Mouse (Mus musculus) intestine, embryonic 14.5 days (tissue): ENCODE results near the gene Itsn2. TPM values are rescaled to one million over a fixed set of nuclear protein-coding genes. Genes with fewer than 3 reads are reported as not detected.

Experiments used
- ATAC-seq: fragments of 200-750 bp; cut with Nextera tagmentation; replicated peaks from 2 replicates; pipeline ENCODE4 v1.8.0; 2017; ENCODE audit warnings: low read depth, moderate number of reproducible peaks, moderate TSS enrichment, moderate library complexity; ENCODE audit not compliant: low FRiP score, low TSS enrichment
- DNase-seq: peaks from one replicate; pipeline ENCODE4 v3.0.0-alpha.2; 2018; ENCODE audit warnings: low spot score
- H3K27ac ChIP-seq: fragments of 300-500 bp; sonication (generic); 2 replicates; pipeline ENCODE4 v1.5.1; 2014; ENCODE audit warnings: low read depth, mild to moderate bottlenecking, control low read depth
- H3K27me3 ChIP-seq: fragments of 300-500 bp; sonication (generic); replicated peaks from 2 replicates; pipeline ENCODE4 v1.6.1; 2014; ENCODE audit warnings: low read length, control low read depth; ENCODE audit not compliant: control insufficient read depth, insufficient read depth
- H3K36me3 ChIP-seq: fragments of 300-500 bp; sonication (generic); 2 replicates; pipeline ENCODE4 v1.6.1; 2014; ENCODE audit warnings: low read length, control low read depth; ENCODE audit not compliant: control insufficient read depth, insufficient read depth
- H3K4me1 ChIP-seq: fragments of 300-500 bp; sonication (generic); replicated peaks from 2 replicates; pipeline ENCODE4 v1.6.1; 2014; ENCODE audit warnings: low read length, control low read depth, mixed read lengths; ENCODE audit not compliant: control insufficient read depth, insufficient read depth
- H3K4me2 ChIP-seq: fragments of 300-500 bp; sonication (generic); 2 replicates; pipeline ENCODE4 v1.6.1; 2014; ENCODE audit warnings: low read length
- H3K4me3 ChIP-seq: fragments of 300-500 bp; sonication (generic); 2 replicates; pipeline ENCODE4 v1.5.1; 2014; ENCODE audit warnings: low read depth, low read length, control low read depth, mixed read lengths
- H3K9ac ChIP-seq: fragments of 300-500 bp; sonication (generic); 2 replicates; pipeline ENCODE4 v1.6.1; 2014; ENCODE audit warnings: mild to moderate bottlenecking, low read length
- H3K9me3 ChIP-seq: fragments of 300-500 bp; sonication (generic); 2 replicates; pipeline ENCODE4 v1.6.1; 2016; ENCODE audit warnings: low read length, control low read depth; ENCODE audit not compliant: control insufficient read depth
- whole genome bisulfite sequencing: fragments of 180-500 bp; shearing (Covaris S2); extraction: QIAGEN DNeasy Blood & Tissue Kit; methylation state at CpG from one replicate; pipeline ENCODE4 v1.1.7; 2014; 5-methylcytosine and 5-hydroxymethylcytosine counted together
- polyA plus RNA-seq: library from polyadenylated mRNA; unstranded; fragments of >200 nt; fragmentation: Nextera tagmentation; extraction: Ambion mirVana; gene quantifications from 2 replicates; pipeline ENCODE4 v1.2.1, GENCODE M21; 2014

The Itsn2 gene
- polyA plus RNA-seq, 1 experiment from 2014 or later: 45.2 TPM

DNA sequence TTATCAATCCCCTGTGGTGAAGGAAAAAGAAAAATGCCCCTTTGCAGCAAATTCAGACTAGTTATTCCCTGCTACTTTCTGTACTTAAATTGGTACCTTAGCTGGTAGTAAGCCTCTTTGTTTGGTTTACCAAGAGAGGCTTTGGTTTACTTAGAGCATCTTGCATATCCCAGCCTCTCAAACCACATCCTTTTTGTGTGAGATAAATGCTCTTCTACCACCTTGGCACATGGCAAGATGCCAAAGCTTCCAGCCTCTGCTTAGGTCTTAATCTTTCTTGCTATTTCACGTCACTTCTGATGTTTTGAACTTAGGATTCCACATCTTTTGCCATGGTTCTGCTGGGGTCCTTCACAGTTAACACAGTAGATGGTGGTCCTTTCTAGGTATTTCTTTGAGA, 31.8 kb downstream of the Itsn2 start:
- DNase-seq (no peak), ATAC-seq (no peak)
- Histone ChIP-seq H3K27me3 (no peaks in the 10 kb centered on the region), H3K4me3 (no peak overlapping the region), H3K4me2 (no peak overlapping the region), H3K27ac (no peak overlapping the region), H3K36me3 (no peaks in the 10 kb centered on the region), H3K9ac (no peak overlapping the region), H3K4me1 (no peaks in the 10 kb centered on the region), H3K9me3 (no peaks in the 10 kb centered on the region)
- 63% methylated on average over 1 of the region's 1 CpGs for WGBS

DNA sequence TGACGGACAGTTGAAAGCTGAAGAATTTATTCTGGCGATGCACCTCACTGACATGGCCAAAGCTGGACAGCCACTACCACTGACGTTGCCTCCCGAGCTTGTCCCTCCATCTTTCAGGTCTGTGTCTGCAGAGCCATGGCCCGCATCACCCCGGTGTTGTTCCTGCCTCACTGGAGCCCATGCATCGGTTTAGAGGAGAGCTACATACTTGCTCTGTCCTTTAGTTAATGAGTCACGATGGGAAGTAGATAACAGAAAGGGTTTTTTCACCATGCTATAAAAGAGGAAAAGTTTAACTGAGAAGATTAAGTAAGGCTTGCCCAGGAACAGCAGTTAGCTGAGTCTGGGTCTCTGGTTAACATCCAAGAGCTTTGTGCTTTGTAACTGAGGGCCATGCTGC, 40.5 kb downstream of the Itsn2 start:
- Histone ChIP-seq H3K27me3 (no peaks in the 10 kb centered on the region), H3K9ac (no peak overlapping the region), H3K9me3 (no peaks in the 10 kb centered on the region), H3K4me1 (no peaks in the 10 kb centered on the region), H3K27ac (no peak overlapping the region), H3K4me2 (no peak overlapping the region), H3K36me3 (peaks cover 62% of the 10 kb centered on the region), H3K4me3 (no peak overlapping the region)
- 78% methylated on average over 8 of the region's 8 CpGs for WGBS
- 0 out of 2 replicates have a peak, but pooled peaks have one; percentile 55 for ATAC-seq
- DNase-seq: no peak

DNA sequence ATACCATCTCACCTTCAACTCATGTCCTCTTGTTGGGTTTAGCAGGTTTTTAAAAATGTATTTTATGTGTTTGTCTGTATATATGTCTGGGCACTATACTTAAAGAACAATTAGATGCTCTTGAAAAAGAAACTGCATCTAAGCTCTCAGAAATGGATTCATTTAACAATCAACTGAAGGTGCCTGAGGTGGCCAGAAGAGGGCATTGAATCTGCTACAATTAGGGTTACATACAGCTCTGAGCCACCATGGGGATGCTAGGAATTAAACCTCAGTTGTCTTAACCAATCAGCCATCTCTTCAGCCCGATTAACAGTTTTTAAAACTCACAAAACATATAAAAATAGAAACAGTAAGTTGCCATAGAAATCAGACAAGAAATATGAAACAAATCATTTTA, 46.0 kb downstream of the Itsn2 start:
- DNase-seq (no peak), ATAC-seq (no peak)
- Histone ChIP-seq H3K4me3 (no peak overlapping the region), H3K4me2 (no peak overlapping the region), H3K36me3 (peaks cover 81% of the 10 kb centered on the region), H3K27me3 (no peaks in the 10 kb centered on the region), H3K27ac (no peak overlapping the region), H3K4me1 (no peaks in the 10 kb centered on the region), H3K9ac (no peak overlapping the region), H3K9me3 (no peaks in the 10 kb centered on the region)
- WGBS: 87% methylated on average over 1 of the region's 1 CpGs

DNA sequence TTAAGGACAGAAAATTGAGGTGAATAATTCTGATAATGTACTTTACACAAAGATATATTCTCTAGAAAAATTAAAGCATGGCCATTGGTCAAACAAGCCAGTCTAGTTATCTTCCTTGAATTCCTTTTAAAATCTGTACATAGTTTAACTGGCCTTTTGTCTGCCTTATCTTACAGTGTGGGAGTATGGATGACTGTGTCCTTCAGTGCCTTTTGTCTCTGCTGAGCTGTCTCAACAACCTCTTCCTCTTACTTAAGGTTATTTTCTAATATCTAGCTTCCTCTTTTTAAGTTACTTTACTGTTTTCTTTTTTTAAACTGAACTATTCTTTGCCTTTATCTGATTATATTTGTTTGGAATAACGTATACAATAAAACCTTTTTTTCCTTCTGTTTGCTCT, 48.3 kb downstream of the Itsn2 start:
- Histone ChIP-seq H3K9me3 (no peaks in the 10 kb centered on the region), H3K27me3 (no peaks in the 10 kb centered on the region), H3K4me3 (no peak overlapping the region), H3K36me3 (peaks cover 67% of the 10 kb centered on the region), H3K4me2 (no peak overlapping the region), H3K27ac (no peak overlapping the region), H3K9ac (no peak overlapping the region), H3K4me1 (no peaks in the 10 kb centered on the region)
- no peak for DNase-seq
- 93% methylated on average over 1 of the region's 1 CpGs for WGBS
- no peak for ATAC-seq

DNA sequence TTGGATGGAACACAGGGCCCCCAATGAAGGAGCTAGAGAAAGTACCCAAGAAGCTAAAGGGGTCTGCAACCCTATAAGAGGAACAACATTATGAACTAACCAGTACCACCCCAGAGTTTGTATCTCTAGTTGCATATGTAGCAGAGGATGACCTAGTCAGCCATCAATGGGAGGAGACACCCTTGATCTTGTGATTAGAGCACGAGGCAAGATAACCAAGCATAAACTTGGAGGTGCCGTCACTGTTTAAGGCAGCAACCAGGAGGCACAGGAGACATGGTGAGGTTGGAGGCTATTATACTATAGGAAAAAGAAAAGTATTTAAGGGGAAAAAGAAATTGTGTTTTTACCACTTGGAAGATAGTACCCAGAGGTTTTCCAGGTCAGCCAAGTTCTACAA, 64.4 kb downstream of the Itsn2 start:
- Histone ChIP-seq H3K4me1 (no peaks in the 10 kb centered on the region), H3K9ac (no peak overlapping the region), H3K36me3 (peaks cover 60% of the 10 kb centered on the region), H3K27ac (no peak overlapping the region), H3K4me3 (no peak overlapping the region), H3K4me2 (no peak overlapping the region), H3K9me3 (no peaks in the 10 kb centered on the region), H3K27me3 (no peaks in the 10 kb centered on the region)
- WGBS: 88% methylated on average over 2 of the region's 2 CpGs
- DNase-seq (no peak), ATAC-seq (no peak)

DNA sequence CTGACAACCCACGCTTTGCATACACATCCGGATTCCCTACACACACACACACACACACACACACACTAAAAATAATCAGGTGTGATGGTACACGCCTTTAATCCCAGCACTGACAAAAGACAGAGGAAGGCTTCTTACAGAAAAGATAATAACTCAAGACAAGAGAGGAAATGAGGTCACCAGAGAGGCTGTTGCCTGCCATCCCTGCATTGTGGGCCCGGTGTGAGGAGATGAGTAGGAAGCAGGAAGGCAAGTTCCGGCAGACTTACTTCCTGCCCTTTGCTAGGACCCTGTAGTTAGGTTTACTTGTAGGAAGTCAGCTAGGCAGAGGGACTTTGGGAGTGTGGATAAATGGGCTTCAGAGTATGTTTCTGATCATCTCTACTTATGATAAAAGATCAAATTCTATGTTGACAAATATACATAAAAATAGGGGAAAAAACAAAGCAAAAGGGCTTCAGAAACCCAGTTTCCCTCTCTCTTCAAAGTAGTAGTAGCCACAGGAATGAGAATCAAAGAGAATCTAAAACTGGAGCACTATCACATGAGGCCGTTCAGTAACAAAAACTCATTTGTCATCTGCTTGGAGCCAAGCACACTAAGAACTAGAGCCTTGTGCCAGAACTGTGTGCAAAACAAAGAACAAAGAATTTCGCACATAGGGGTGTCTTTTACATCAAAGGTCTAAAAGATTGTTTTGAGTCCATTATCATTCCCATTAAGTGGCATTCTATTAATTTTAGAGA, 72.7 kb downstream of the Itsn2 start:
- H3K4me3 ChIP-seq: no peak overlapping the region
- 65% methylated on average over 7 of the region's 7 CpGs for WGBS
- no peak for DNase-seq

DNA sequence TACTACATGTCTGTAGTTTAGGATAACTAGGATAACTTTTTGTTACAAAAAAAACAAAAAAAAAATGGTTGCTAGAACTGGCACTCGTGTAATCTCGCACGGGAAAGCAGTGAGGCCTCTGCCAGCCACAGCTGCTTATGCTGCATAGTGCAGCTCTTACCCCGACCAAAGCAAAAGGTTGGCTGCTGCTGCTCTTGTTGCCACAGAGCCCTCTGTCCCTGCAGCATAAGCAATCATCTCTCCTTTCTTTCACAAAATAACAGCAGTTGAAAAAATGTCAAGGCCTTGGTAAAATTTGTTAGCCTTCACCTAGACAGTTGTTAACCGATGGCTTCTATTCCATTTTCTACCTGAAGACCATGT, 73.2 kb downstream of the Itsn2 start:
- Histone ChIP-seq H3K36me3 (peaks cover 62% of the 10 kb centered on the region), H3K27ac (no peak overlapping the region), H3K27me3 (no peaks in the 10 kb centered on the region), H3K4me2 (no peak overlapping the region), H3K9me3 (no peaks in the 10 kb centered on the region), H3K9ac (no peak overlapping the region), H3K4me1 (no peaks in the 10 kb centered on the region), H3K4me3 (no peak overlapping the region)
- no peak for ATAC-seq
- DNase-seq: no peak
- 87% methylated on average over 5 of the region's 5 CpGs for WGBS

More for the DNA sequence above, 72.7 kb downstream of the Itsn2 start:
- Histone ChIP-seq H3K36me3 (peaks cover 61% of the 10 kb centered on the region), H3K27me3 (no peaks in the 10 kb centered on the region), H3K27ac (no peak overlapping the region), H3K9me3 (no peaks in the 10 kb centered on the region), H3K9ac (no peak overlapping the region), H3K4me2 (no peak overlapping the region), H3K4me1 (no peaks in the 10 kb centered on the region)
- no peak for ATAC-seq

DNA sequence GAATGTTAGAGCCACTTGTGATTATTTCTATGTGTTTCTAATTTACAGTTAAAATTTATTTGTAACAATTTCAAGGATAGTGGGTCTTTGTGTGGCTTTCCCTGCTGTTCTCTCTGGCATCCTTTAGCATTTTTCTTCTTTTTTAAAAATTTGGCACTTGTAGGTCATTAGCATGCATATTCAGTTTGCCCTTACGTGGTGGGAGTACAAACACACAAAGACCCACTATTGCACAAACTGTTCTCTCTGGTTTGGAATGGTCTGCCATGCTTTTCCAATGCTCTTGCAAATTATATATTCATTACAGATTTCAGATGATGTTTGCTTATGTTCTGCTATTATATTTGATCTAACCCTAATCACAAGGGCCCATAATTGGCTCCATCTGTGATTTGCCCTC, 83.9 kb downstream of the Itsn2 start:
- no peaks in the 10 kb centered on the region for H3K4me1 ChIP-seq
- peaks cover 67% of the 10 kb centered on the region for H3K36me3 ChIP-seq
- H3K27me3 ChIP-seq: no peaks in the 10 kb centered on the region
- DNase-seq (no peak), ATAC-seq (no peak)
- no peak overlapping the region for H3K4me2 ChIP-seq
- no peaks in the 10 kb centered on the region for H3K9me3 ChIP-seq
- no peak overlapping the region for H3K9ac ChIP-seq
- WGBS: 86% methylated on average over 1 of the region's 1 CpGs
- no peak overlapping the region for H3K4me3 ChIP-seq
- no peak overlapping the region for H3K27ac ChIP-seq

DNA sequence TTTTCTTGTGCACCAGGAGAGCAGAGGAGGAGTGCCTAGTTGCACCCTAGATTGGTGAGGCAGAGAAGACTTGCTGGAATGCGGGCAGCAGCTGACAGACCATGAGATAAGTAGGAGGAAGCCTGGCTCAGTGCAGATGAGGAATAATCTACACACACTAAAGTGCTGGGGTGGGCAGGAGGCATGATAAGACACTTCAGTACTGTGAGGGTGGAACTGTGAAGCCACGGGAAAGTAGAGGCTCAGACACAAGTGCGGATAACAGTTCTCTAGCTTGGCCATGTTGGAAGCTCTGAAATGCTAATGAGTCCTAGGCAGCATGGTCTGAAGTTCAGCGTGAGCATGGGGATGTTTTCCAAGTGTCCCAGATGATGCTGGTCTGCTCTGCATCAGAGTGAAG, 87.5 kb downstream of the Itsn2 start:
- Histone ChIP-seq H3K27me3 (no peaks in the 10 kb centered on the region), H3K4me1 (no peaks in the 10 kb centered on the region), H3K9me3 (no peaks in the 10 kb centered on the region), H3K9ac (no peak overlapping the region), H3K27ac (no peak overlapping the region), H3K36me3 (peaks cover 35% of the 10 kb centered on the region), H3K4me2 (no peak overlapping the region), H3K4me3 (no peak overlapping the region)
- 69% methylated on average over 4 of the region's 4 CpGs for WGBS
- DNase-seq (no peak), ATAC-seq (no peak)
